Mouse (Mus musculus) heart, adult 2 months (tissue): ENCODE measurements around the gene Rps6kb2. TPM values are rescaled to one million over a fixed set of nuclear protein-coding genes. Genes with fewer than 3 reads are reported as not detected.

Source experiments
- DNase-seq, 2 experiments: peaks; one replicate each; pipeline ENCODE4 v3.0.0; 2021
- H3K27ac ChIP-seq: fragments of 200-600 bp; 2 replicates; pipeline ENCODE4 v1.8.1; 2022
- H3K27me3 ChIP-seq: fragments of 200-500 bp; 2 replicates; pipeline ENCODE4 v1.6.1; 2012; ENCODE audit warnings: mild to moderate bottlenecking, low read length, inconsistent platforms, mixed read lengths; ENCODE audit not compliant: control insufficient read depth, insufficient read depth
- H3K36me3 ChIP-seq: fragments of 200-500 bp; 2 replicates; pipeline ENCODE4 v1.6.1; 2012; ENCODE audit warnings: low read length, inconsistent platforms; ENCODE audit not compliant: control insufficient read depth, insufficient read depth
- H3K4me1 ChIP-seq: fragments of 200-500 bp; 2 replicates; pipeline ENCODE4 v1.6.1; 2011; ENCODE audit warnings: low read length; ENCODE audit not compliant: control insufficient read depth, insufficient read depth
- H3K4me3 ChIP-seq: fragments of 200-600 bp; 2 replicates; pipeline ENCODE4 v1.8.1; 2022
- H3K79me2 ChIP-seq: fragments of 200-500 bp; replicated peaks from 2 replicates; pipeline ENCODE4 v1.6.1; 2012; ENCODE audit warnings: mild to moderate bottlenecking, inconsistent platforms, low read length, moderate library complexity, mixed read lengths; ENCODE audit not compliant: control insufficient read depth, insufficient read depth
- H3K9ac ChIP-seq: fragments of 200-500 bp; 2 replicates; pipeline ENCODE4 v1.6.1; 2012; ENCODE audit warnings: low read depth, mild to moderate bottlenecking, control low read depth, inconsistent platforms, low read length, mixed read lengths
- CTCF ChIP-seq: fragments of 200-600 bp; IDR thresholded peaks from 2 replicates; pipeline ENCODE4 v1.8.1; 2022; ENCODE audit warnings: antibody characterized with exemption, mild to moderate bottlenecking, moderate library complexity
- EP300 ChIP-seq: fragments of 200-500 bp; IDR thresholded peaks from 2 replicates; pipeline ENCODE4 v1.6.1; 2011; ENCODE audit warnings: low read depth, low read length, control low read depth; ENCODE audit not compliant: insufficient read depth
- POLR2A ChIP-seq: fragments of 200-500 bp; IDR thresholded peaks from 2 replicates; pipeline ENCODE4 v1.6.1; 2011; ENCODE audit warnings: mild to moderate bottlenecking, low read depth, low read length, control low read depth; ENCODE audit not compliant: insufficient read depth
- WGBS: fragments of 180-500 bp; shearing (Covaris S2); methylation state at CpG from one replicate; pipeline ENCODE4 v1.1.7; 2018; 5-methylcytosine and 5-hydroxymethylcytosine counted together
- intact Hi-C: fragments of 180-260 bp; cut with DNase I; formaldehyde crosslinking; loops from one replicate; pipeline ENCODE4 v1.15.1; 2025
- polyA plus RNA-seq: library from polyadenylated mRNA; depleted of rRNA; stranded (reverse); fragments of >200 nt; gene quantifications from 2 replicates; pipeline ENCODE4 v1.2.3, GENCODE M21; 2012
- total RNA-seq, 2 experiments: library from RNA; stranded (reverse); gene quantifications; 2 replicates each; pipeline ENCODE4 v1.2.3; 2021

Gene Rps6kb2
- total and polyA plus RNA-seq, 3 experiments = 14.7 to 32.9 (median 18.2) TPM

GRCm38 (mm10) chr19:4151488-4151860 lies 11.7 kb downstream of the Rps6kb2 start:
- Histone ChIP-seq H3K36me3 (no peaks in the 10 kb centered on the region), H3K27ac (no peak overlapping the region), H3K79me2 (no peaks in the 10 kb centered on the region), H3K27me3 (no peaks in the 10 kb centered on the region), H3K4me3 (no peak overlapping the region), H3K9ac (no peak overlapping the region), H3K4me1 (peaks cover 10% of the 10 kb centered on the region)
- no peak for TF ChIP-seq EP300
- no peak for TF ChIP-seq POLR2A
- TF ChIP-seq CTCF = no peak
- intact Hi-C loops = no loop called here
- DNase-seq = no peak
- WGBS = 67% methylated on average over 5 of the region's 5 CpGs

- no peaks in the 10 kb centered on the region for H3K27me3 ChIP-seq
- WGBS = 82% methylated on average over 22 of the region's 22 CpGs
- TF ChIP-seq POLR2A (no peak), CTCF (no peak), EP300 (no peak)
- no peak for DNase-seq
- H3K4me3 ChIP-seq = no peak overlapping the region
- H3K27ac ChIP-seq = no peak overlapping the region
- no peaks in the 10 kb centered on the region for H3K79me2 ChIP-seq
- H3K4me1 ChIP-seq = peaks cover 10% of the 10 kb centered on the region
- H3K36me3 ChIP-seq = no peaks in the 10 kb centered on the region
- H3K9ac ChIP-seq = no peak overlapping the region
- intact Hi-C loops = no loop called here
These were observed 12.3 kb downstream of the Rps6kb2 start for GRCm38 (mm10) chr19:4150567-4151487.

DNA sequence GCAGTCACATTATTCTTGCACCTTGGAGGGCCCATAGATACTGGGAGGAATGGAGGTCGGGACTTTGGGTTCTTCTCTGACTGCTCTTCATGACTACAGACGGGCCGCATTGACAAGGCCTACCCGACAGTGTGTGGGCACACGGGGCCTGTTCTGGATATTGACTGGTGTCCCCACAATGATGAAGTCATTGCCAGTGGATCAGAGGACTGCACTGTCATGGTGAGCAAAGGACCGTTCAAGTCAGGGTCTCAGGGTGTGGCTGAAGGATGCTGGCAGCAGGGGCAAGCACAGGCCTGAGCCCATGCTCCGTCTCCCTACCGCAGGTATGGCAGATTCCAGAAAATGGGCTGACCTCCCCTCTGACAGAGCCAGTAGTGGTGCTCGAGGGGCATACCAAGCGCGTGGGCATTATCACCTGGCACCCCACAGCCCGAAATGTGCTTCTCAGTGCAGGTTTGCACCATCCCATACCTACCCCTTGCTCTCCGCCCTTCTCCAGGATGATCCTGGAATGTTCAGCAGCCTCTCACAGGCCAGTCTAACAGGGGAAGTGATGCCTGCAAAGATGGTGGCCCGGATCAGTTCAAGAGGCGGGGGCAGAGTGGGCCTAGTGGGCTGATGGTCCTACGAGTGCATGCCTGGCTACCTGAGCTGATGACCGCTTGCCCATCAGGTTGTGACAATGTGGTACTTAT lies 13.2 kb downstream of the Rps6kb2 start:
- no peaks in the 10 kb centered on the region for H3K27me3 ChIP-seq
- intact Hi-C loops = loop anchor here (2.0 kb wide), 1 partner anchor 13 kb away; the partner anchor contains the start of gene Rps6kb2
- peak overlapping the region; percentile 97 for H3K27ac ChIP-seq
- TF ChIP-seq POLR2A = no peak
- no peak for TF ChIP-seq CTCF
- H3K4me1 ChIP-seq = peaks cover 10% of the 10 kb centered on the region
- WGBS = 89% methylated on average over 17 of the region's 17 CpGs
- H3K9ac ChIP-seq = 0 out of 2 replicates have a peak overlapping the region, but pooled peaks have one; percentile 3
- H3K36me3 ChIP-seq = no peaks in the 10 kb centered on the region
- no peak for DNase-seq
- no peaks in the 10 kb centered on the region for H3K79me2 ChIP-seq
- H3K4me3 ChIP-seq = no peak overlapping the region; the same call in 1 of the 2 replicates

DNA sequence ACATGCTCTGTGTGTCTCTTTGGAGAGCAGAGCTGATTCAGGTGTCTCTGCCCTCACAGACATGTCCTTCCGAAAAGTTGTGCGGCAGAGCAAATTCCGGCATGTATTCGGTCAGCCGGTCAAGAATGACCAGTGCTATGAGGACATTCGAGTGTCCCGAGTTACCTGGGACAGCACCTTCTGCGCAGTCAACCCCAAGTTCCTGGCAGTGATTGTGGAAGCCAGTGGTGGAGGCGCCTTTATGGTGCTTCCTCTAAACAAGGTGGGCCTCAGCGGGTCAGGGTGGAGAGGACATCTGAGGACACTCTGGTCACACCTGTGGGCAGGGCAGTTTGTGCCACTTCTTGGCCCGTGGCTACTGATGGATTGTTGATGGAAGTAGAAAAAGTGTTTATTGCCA lies 13.9 kb downstream of the Rps6kb2 start:
- peak overlapping the region; percentile 97 for H3K27ac ChIP-seq
- intact Hi-C loops = loop anchor here (2.0 kb wide), 1 partner anchor 14 kb away; the partner anchor contains the start of gene Rps6kb2
- WGBS = 60% methylated on average over 11 of the region's 11 CpGs
- DNase-seq = no peak
- peaks cover 10% of the 10 kb centered on the region for H3K4me1 ChIP-seq
- H3K79me2 ChIP-seq = no peaks in the 10 kb centered on the region
- H3K9ac ChIP-seq = peak overlapping the region; percentile 91
- H3K27me3 ChIP-seq = no peaks in the 10 kb centered on the region
- H3K4me3 ChIP-seq = peak overlapping the region; percentile 75
- H3K36me3 ChIP-seq = no peaks in the 10 kb centered on the region
- TF ChIP-seq CTCF (no peak), POLR2A (no peak), EP300 (no peak)

- H3K4me3 ChIP-seq = peak overlapping the region; percentile 75
- H3K36me3 ChIP-seq = no peaks in the 10 kb centered on the region
- peaks cover 10% of the 10 kb centered on the region for H3K4me1 ChIP-seq
- peak overlapping the region; percentile 91 for H3K9ac ChIP-seq
- peak overlapping the region; percentile 97 for H3K27ac ChIP-seq
- no peak for TF ChIP-seq CTCF
- no peak for TF ChIP-seq POLR2A
- no peak for TF ChIP-seq EP300
- no peak for DNase-seq
- no peaks in the 10 kb centered on the region for H3K79me2 ChIP-seq
- intact Hi-C loops = loop anchor here (2.0 kb wide), 1 partner anchor 14 kb away; the partner anchor contains the start of gene Rps6kb2
- no peaks in the 10 kb centered on the region for H3K27me3 ChIP-seq
- WGBS = 1% methylated on average over 8 of the region's 8 CpGs
These were observed 14.3 kb downstream of the Rps6kb2 start for GRCm38 (mm10) chr19:4148819-4149218.

GRCm38 (mm10) chr19:4148491-4148806 lies 14.7 kb downstream of the Rps6kb2 start, which contains the start of gene Coro1b:
TSS of gene Coro1b (plus strand) at chr19:4148619.
- H3K36me3 ChIP-seq = no peaks in the 10 kb centered on the region
- no peaks in the 10 kb centered on the region for H3K27me3 ChIP-seq
- peak within 1 kb of the TSS; percentile 97 for H3K27ac ChIP-seq
- TF ChIP-seq CTCF = no peak
- peak; percentile 82; the same call in 1 of the 2 replicates for TF ChIP-seq POLR2A
- 0 out of 2 replicates have a peak, but pooled peaks have one; percentile 48 for TF ChIP-seq EP300
- peak within 1 kb of the TSS; percentile 75 for H3K4me3 ChIP-seq
- peak within 1 kb of the TSS; percentile 91 for H3K9ac ChIP-seq
- peaks cover 10% of the 10 kb centered on the region for H3K4me1 ChIP-seq
- no peaks in the 10 kb centered on the region for H3K79me2 ChIP-seq
- intact Hi-C loops = loop anchor here (2.0 kb wide), 1 partner anchor 14 kb away; the partner anchor contains the start of gene Rps6kb2
- under 1% methylated on average over 33 of the region's 33 CpGs for WGBS
- DNase-seq = peak; percentile 98 to 100
